8 mouse cellular contexts compared by ENCODE assay signal in the genomic region with DNA sequence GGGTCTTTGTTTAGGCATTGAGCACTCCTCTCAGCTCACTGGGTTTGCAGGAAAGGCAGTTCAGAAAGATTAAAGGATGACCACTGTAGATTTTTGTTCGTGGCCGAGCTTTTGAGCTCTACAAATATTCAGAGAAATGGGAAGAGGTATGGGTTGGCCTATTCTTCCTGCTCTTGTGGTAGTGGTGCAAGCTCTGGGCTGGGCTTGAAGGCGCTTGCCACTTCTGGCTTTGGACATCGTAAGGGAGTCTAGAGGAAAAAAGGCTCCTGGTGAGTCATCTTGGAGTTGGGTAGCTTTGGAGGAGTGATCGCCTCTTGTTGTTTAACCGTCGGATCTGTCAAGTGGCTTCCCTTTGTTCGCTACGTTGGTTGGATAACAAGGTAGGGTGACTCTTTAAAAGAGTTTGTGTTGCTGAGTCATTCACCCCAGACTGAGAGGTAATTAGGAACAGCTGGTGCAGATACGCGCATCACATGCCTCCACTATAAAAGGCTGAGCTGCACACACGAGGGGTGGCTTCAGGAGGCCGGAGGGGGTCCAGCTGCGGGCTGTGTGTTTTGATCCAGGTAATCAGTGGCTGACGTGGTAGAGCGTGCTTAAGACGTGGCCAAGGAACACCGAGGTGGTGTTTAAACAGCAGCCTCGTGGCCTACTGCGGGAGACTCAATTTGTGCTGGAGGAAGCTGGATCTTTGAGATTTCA. TPM values are rescaled to one million over a fixed set of nuclear protein-coding genes. Genes with fewer than 3 reads are reported as not detected.
DNase-seq lines count a peak whose midpoint lies in the region; ATAC-seq lines count a peak whose summit lies in the region.

No protein-coding gene starts in this region.

- no peaks in the 10 kb centered on the region for H3K9me3 ChIP-seq in hindbrain, embryonic 15.5 days
- H3K9me3 ChIP-seq in limb, embryonic 15.5 days: no peaks in the 10 kb centered on the region
- H3K9me3 ChIP-seq in midbrain, embryonic 15.5 days: no peaks in the 10 kb centered on the region

- peak overlapping the region; percentile 84 for H3K4me3 ChIP-seq in hindbrain, embryonic 15.5 days
- peak overlapping the region; percentile 70 for H3K4me3 ChIP-seq in limb, embryonic 15.5 days
- peak overlapping the region; percentile 58 for H3K4me3 ChIP-seq in midbrain, embryonic 15.5 days

- peaks cover 46% of the 10 kb centered on the region for H3K4me1 ChIP-seq in hindbrain, embryonic 15.5 days (replicated peaks)
- H3K4me1 ChIP-seq in limb, embryonic 15.5 days: peaks cover 30% of the 10 kb centered on the region
- H3K4me1 ChIP-seq in midbrain, embryonic 15.5 days: peaks cover 45% of the 10 kb centered on the region

- H3K4me2 ChIP-seq in hindbrain, embryonic 15.5 days: peak overlapping the region; percentile 72
- H3K4me2 ChIP-seq in limb, embryonic 15.5 days: peak overlapping the region; percentile 63
- H3K4me2 ChIP-seq in midbrain, embryonic 15.5 days: peak overlapping the region; percentile 79

- no peaks in the 10 kb centered on the region for H3K36me3 ChIP-seq in hindbrain, embryonic 15.5 days
- no peaks in the 10 kb centered on the region for H3K36me3 ChIP-seq in limb, embryonic 15.5 days
- no peaks in the 10 kb centered on the region for H3K36me3 ChIP-seq in midbrain, embryonic 15.5 days (replicated peaks)
- H3K36me3 ChIP-seq in splenic B cell, adult 2 months (ENCODE audit: control insufficient read depth, insufficient read depth, low read length, poor library complexity, severe bottlenecking): no peaks in the 10 kb centered on the region

- no peaks in the 10 kb centered on the region for H3K27me3 ChIP-seq in hindbrain, embryonic 15.5 days
- 0 out of 2 replicates have a peak, but pooled peaks cover 4% of the 10 kb centered on the region for H3K27me3 ChIP-seq in limb, embryonic 15.5 days
- no peaks in the 10 kb centered on the region for H3K27me3 ChIP-seq in midbrain, embryonic 15.5 days (replicated peaks)
- no peaks in the 10 kb centered on the region for H3K27me3 ChIP-seq in splenic B cell, adult 2 months (ENCODE audit: control insufficient read depth, insufficient read depth, low read length, poor library complexity, severe bottlenecking)

- H3K9ac ChIP-seq in hindbrain, embryonic 15.5 days: peak overlapping the region; percentile 96
- H3K9ac ChIP-seq in limb, embryonic 15.5 days: peak overlapping the region; percentile 85
- H3K9ac ChIP-seq in midbrain, embryonic 15.5 days: peak overlapping the region; percentile 63

- ATAC-seq in hindbrain, embryonic 15.5 days (ENCODE audit: low FRiP score, low read depth): peak; percentile 31; the same call in 1 of the 2 replicates
- no peak for ATAC-seq in limb, embryonic 15.5 days (ENCODE audit: insufficient number of reproducible peaks, low FRiP score, low TSS enrichment, low read depth)
- ATAC-seq in midbrain, embryonic 15.5 days (replicated peaks): peak; percentile 13

- WGBS in hindbrain, embryonic 15.5 days: 0% methylated on average over 20 of the region's 20 CpGs
- WGBS in limb, embryonic 15.5 days: 1% methylated on average over 20 of the region's 20 CpGs
- WGBS in midbrain, embryonic 15.5 days: under 1% methylated on average over 20 of the region's 20 CpGs

- DNase-seq in left cerebral cortex, adult 9 months (ENCODE audit: low spot score in 2 of 2): peak; percentile 31 to 42
- DNase-seq in left cerebral cortex, adult 11 months (ENCODE audit: low spot score): no peak
- peak; percentile 70 for DNase-seq in c-Kit-positive CD71-negative TER-119-negative erythroid progenitor cells, embryonic 14.5 days (ENCODE audit: low read depth)
- peak; percentile 83 for DNase-seq in forelimb bud, embryonic 11.5 days (ENCODE audit: low read depth, low spot score)
- DNase-seq in splenic B cell, adult 2 months (ENCODE audit: low read depth, low spot score): peak; percentile 56

- H3K27ac ChIP-seq in hindbrain, embryonic 15.5 days (replicated peaks): peak overlapping the region; percentile 94
- peak overlapping the region; percentile 81 for H3K27ac ChIP-seq in limb, embryonic 15.5 days
- H3K27ac ChIP-seq in midbrain, embryonic 15.5 days: peak overlapping the region; percentile 82

RNA-seq across cellular contexts. Expression of a gene that starts 1.1 kb away (rescaled TPM):
- 16.6 and 19.7 TPM in 2 replicates for polyA plus RNA-seq in hindbrain, embryonic 15.5 days (2015; fragmentation: Nextera tagmentation; extraction: Ambion mirVana)
- polyA plus RNA-seq in limb, embryonic 15.5 days (2015; fragmentation: Nextera tagmentation; extraction: Ambion mirVana): 15.5 and 15.6 TPM in 2 replicates
- 21.3 and 22.0 TPM in 2 replicates for polyA plus RNA-seq in midbrain, embryonic 15.5 days (2015; fragmentation: Nextera tagmentation; extraction: Ambion mirVana)
